Mouse (Mus musculus) cerebellum, adult 2 months (tissue): Measurements from ENCODE around the gene Clic4.

Source experiments
- CTCF ChIP-seq: fragments of 200-500 bp; IDR thresholded peaks from 2 replicates; pipeline ENCODE4 v1.5.1; 2011; ENCODE audit warnings: low read depth, mild to moderate bottlenecking, control low read depth, low read length, moderate library complexity, borderline replicate concordance; ENCODE audit not compliant: insufficient read depth
- POLR2A ChIP-seq: fragments of 200-500 bp; IDR thresholded peaks from 2 replicates; pipeline ENCODE4 v1.6.1; 2011; ENCODE audit warnings: low read length, control low read depth, borderline replicate concordance; ENCODE audit not compliant: insufficient read depth

GRCm38 (mm10) chr4:135232563-135232962, 40.1 kb downstream of the Clic4 start:
- no peak for TF ChIP-seq POLR2A
- TF ChIP-seq CTCF: no peak
